Mouse (Mus musculus): ENCODE measurements at regions not wholly inside any gene's neighbourhood (a gene's known extent, or its start where the extent isn't known, plus 50 kb on each side); places are given as distances from the start of the nearest gene placed in this dataset.
A peak's percentile ranks its signal among the peaks of the same experiment; 100 is the strongest.

DNA sequence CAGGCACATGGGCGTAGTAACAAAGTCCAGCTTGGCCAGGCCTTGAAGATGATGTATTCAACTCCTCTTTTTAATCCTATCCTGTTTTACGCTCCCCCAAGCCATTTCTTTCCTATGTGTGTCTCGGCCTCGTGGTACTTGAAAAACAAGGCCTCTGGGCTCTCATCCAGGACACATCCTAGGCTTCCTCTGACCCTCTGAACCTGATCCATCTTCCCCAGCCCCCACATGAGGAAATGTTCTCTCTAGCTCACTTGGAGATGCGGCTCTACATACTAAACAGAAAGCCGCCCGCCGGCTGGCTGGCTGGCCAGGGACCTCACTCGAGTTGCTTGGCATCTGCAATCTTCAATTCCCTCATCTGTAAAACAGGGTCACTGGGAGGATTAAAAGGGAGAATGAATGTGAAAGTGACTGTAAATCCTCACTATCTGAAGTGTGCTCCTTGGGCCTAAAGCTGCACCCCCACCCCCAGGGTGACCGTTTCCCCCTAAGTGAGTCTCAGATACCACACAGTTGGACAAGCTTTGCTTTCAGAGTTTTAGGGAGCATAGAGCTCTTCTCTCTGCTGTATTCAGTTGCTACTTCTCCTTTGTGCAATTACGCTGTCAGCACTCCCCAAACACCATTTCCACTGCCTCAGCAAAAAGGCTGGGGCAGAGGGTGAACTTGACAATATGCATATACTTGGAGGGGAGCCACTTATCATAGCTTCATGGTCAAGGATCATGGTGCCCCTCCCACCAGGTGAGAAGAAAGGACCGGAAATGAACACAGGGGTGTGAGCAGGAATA lies 109.7 kb downstream of the H2al1j start:
- peaks cover 33% of the 10 kb centered on the region for H3K4me1 ChIP-seq
- H3K9me3 ChIP-seq, result no peaks in the 10 kb centered on the region
- no peak overlapping the region for H3K4me3 ChIP-seq
- no peak for DNase-seq (ENCODE audit: low spot score)
- H3K27me3 ChIP-seq (replicated peaks; ENCODE audit: low read depth, poor library complexity, severe bottlenecking), result peaks cover 95% of the 10 kb centered on the region
- no peak overlapping the region for H3K27ac ChIP-seq (replicated peaks)
- WGBS, result 63% methylated on average over 12 of the region's 12 CpGs
- H3K36me3 ChIP-seq (replicated peaks), result no peaks in the 10 kb centered on the region

DNA sequence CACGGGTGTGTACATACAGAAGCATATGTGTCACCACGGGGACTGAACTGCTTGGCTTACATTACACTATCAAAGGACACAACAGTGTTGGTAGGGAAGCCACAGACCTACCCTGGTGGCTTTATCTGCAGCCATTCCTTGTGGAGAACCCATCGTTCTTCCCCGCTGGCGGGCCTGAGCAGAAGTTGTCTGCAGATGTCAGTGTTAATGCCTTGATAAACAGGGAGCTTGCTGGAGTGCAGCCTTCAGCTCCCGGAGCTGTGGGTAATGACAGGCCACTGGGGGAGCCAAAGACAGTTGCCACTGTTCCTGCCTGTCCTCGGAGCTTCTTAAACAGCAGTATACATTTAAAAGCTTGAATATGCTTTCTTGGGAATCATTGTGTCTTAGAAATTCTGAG lies 115.9 kb downstream of the H2al1j start:
- 55% methylated on average over 7 of the region's 7 CpGs for WGBS
- no peak for DNase-seq (ENCODE audit: low spot score)
- Histone ChIP-seq H3K4me1 (peaks cover 11% of the 10 kb centered on the region), H3K4me3 (no peak overlapping the region), H3K27ac (replicated peaks) (no peak overlapping the region), H3K36me3 (replicated peaks) (no peaks in the 10 kb centered on the region), H3K9me3 (no peaks in the 10 kb centered on the region), H3K27me3 (replicated peaks; ENCODE audit: low read depth, poor library complexity, severe bottlenecking) (peaks cover 94% of the 10 kb centered on the region)

DNA sequence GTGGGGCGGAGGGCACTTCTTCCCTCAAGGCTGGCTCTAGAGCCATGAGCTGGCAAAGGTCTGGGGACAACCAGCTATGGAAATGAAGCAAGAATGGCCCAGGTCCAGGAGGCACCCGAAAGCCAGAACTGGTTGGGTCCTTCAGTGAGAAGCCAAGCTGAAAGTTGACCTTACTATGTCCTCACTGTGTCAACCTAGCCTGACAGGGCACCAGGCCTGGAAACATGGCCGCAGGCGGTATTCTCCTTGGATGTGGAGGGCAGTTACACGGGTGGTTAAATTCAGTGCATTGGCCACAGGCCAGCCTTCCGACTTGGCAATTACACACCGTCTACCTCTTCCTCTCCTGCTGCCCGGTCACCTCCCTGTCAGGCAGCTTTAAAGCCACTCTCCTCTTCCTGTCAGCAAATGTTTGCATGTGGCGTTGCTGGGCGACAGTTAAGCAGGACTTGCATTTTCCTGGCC lies 116.7 kb downstream of the H2al1j start:
- Histone ChIP-seq H3K9me3 (no peaks in the 10 kb centered on the region), H3K4me3 (no peak overlapping the region), H3K36me3 (replicated peaks) (no peaks in the 10 kb centered on the region), H3K27ac (replicated peaks) (no peak overlapping the region), H3K27me3 (replicated peaks; ENCODE audit: low read depth, poor library complexity, severe bottlenecking) (peaks cover 94% of the 10 kb centered on the region), H3K4me1 (peaks cover 11% of the 10 kb centered on the region)
- DNase-seq (ENCODE audit: low spot score), result no peak
- 72% methylated on average over 10 of the region's 10 CpGs for WGBS

DNA sequence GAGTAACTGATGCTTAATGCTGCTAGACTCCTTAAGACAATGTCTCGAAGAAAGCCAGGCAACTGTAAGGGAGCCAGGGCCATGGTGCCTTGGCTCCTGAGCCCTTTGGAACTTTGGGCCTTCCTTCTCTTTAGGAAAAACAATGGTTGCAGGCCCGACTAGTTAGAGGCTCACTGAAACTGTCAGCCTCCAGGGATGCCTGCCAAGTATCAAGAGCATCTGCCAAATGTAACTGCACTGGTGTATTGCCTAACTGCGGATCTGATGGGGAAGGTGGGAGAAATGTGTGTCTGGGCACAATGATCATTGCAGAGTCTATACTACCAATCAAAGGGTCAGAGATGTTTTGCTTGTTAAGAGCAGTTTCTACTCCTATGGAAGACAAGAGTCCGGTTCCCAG lies 121.1 kb downstream of the H2al1j start:
- H3K9me3 ChIP-seq, result no peaks in the 10 kb centered on the region
- H3K27ac ChIP-seq (replicated peaks), result no peak overlapping the region
- DNase-seq (ENCODE audit: low spot score), result no peak
- no peaks in the 10 kb centered on the region for H3K36me3 ChIP-seq (replicated peaks)
- WGBS, result 85% methylated on average over 4 of the region's 4 CpGs
- H3K4me3 ChIP-seq, result no peak overlapping the region
- peaks cover 8% of the 10 kb centered on the region for H3K4me1 ChIP-seq
- peaks cover 90% of the 10 kb centered on the region for H3K27me3 ChIP-seq (replicated peaks; ENCODE audit: low read depth, poor library complexity, severe bottlenecking)

DNA sequence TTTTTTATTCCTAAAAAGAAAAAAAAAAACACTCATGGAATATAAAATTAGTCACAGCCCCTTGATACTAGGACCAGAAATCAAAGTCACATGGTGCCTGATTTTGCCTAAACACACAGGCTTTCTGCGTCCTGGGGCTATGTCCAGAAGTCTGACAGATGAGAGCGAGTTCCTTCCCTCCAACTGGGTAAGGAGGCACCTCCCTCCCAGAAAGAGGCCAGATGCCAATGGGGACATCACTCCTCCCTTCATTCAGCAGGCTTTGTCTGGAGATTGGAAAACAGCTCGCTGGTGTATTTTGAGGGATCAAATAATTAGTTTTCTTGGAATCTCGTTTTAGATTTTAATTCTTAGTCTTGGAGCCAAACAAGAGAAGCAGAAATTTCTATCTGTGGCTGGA lies 130.9 kb downstream of the H2al1j start:
- H3K9me3 ChIP-seq, result no peaks in the 10 kb centered on the region
- WGBS, result 49% methylated on average over 4 of the region's 4 CpGs
- no peaks in the 10 kb centered on the region for H3K36me3 ChIP-seq (replicated peaks)
- no peaks in the 10 kb centered on the region for H3K4me1 ChIP-seq
- no peak overlapping the region for H3K4me3 ChIP-seq
- no peak overlapping the region for H3K27ac ChIP-seq (replicated peaks)
- no peak for DNase-seq (ENCODE audit: low spot score)
- H3K27me3 ChIP-seq (replicated peaks; ENCODE audit: low read depth, poor library complexity, severe bottlenecking), result peaks cover 79% of the 10 kb centered on the region

DNA sequence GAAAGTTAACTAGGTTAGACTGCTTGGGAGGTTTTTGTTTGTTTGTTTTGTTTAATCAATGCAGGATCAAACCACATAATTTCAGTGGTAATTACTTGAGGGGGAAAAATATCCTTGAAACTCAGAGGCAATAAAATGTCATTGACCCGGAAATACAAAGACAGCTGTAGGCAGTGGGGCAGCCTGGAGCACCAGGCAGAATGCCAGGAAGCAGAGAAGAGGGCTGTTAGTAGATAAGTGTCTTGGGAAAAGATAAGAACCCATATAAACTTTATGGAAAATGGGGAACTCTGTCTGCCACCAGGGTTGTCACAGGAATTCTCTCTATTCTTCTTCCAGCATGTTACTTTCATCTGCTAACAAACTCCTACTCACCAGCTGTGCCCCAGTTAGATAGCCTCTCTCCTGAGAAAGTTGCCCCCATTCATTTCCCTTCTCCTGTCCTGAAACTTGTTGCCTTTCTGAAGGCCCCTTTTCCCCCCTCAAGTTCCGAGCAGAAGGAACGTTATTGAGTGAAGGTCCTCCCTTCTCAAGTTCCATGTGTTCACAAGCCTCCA lies 136.4 kb downstream of the H2al1j start:
- no peak for DNase-seq (ENCODE audit: low spot score)
- 66% methylated on average over 3 of the region's 3 CpGs for WGBS
- H3K4me3 ChIP-seq, result no peak overlapping the region
- no peak overlapping the region for H3K27ac ChIP-seq (replicated peaks)
- peaks cover 93% of the 10 kb centered on the region for H3K27me3 ChIP-seq (replicated peaks; ENCODE audit: low read depth, poor library complexity, severe bottlenecking)
- no peaks in the 10 kb centered on the region for H3K9me3 ChIP-seq
- no peaks in the 10 kb centered on the region for H3K4me1 ChIP-seq
- no peaks in the 10 kb centered on the region for H3K36me3 ChIP-seq (replicated peaks)

DNA sequence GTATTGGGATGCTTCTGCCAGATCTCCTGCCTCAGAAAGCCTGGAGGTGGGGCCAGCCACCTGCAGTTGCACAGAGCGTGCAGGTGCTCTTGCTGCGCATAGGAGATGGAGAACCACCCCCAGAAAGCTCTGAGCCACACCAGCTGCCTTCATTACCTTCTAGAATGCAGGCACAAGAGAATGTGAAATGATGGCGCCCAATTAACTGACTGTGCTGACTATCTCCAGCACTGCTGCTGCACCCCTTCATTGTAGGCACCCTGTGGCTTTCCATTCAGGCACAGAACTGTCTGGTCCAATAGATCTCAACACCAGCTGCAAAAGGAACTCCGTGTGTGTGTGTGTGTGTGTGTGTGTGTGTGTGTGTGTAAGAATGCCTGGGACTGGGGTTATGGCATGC lies 138.6 kb downstream of the H2al1j start:
- Histone ChIP-seq H3K27me3 (replicated peaks; ENCODE audit: low read depth, poor library complexity, severe bottlenecking) (peaks cover 90% of the 10 kb centered on the region), H3K36me3 (replicated peaks) (no peaks in the 10 kb centered on the region), H3K9me3 (no peaks in the 10 kb centered on the region), H3K4me3 (no peak overlapping the region), H3K4me1 (no peaks in the 10 kb centered on the region), H3K27ac (replicated peaks) (no peak overlapping the region)
- DNase-seq (ENCODE audit: low spot score), result no peak
- 67% methylated on average over 4 of the region's 4 CpGs for WGBS

DNA sequence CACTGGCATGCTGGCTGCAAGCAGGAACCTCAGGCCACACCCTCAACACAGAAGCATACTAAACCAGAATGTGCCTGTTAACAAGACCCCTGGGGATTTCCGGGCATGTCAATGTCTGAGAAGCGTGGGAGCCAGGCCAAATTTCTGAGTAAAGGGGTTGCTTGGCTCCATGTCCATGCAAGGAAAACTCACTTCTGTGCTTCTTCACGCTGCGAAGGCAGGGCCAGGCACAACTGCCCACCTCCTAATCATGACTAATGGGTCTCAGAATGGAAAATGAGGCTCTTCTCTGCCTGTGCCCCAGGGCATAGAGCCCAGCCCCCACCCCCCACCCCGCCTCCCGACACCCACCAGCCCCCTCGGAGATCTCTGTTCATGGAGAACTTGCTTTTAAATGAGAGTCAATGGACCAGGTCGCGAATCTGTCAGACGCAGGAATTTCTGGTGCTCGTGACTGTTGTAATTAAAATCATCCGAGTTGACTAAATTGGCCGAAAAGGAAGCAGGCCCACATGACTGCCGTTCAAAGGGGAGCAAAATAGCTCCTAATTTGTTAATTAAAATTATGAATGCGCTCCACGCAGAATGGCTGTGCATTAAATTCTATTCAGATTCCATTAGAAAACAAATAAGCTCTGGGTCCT lies 152.2 kb downstream of the H2al1j start:
- no peak for DNase-seq (ENCODE audit: low spot score)
- Histone ChIP-seq H3K4me3 (no peak overlapping the region), H3K36me3 (replicated peaks) (no peaks in the 10 kb centered on the region), H3K27me3 (replicated peaks; ENCODE audit: low read depth, poor library complexity, severe bottlenecking) (peaks cover 60% of the 10 kb centered on the region), H3K4me1 (peaks cover 9% of the 10 kb centered on the region; the same call in 1 of the 2 replicates), H3K27ac (replicated peaks) (no peak overlapping the region), H3K9me3 (no peaks in the 10 kb centered on the region)
- 45% methylated on average over 16 of the region's 16 CpGs for WGBS

DNA sequence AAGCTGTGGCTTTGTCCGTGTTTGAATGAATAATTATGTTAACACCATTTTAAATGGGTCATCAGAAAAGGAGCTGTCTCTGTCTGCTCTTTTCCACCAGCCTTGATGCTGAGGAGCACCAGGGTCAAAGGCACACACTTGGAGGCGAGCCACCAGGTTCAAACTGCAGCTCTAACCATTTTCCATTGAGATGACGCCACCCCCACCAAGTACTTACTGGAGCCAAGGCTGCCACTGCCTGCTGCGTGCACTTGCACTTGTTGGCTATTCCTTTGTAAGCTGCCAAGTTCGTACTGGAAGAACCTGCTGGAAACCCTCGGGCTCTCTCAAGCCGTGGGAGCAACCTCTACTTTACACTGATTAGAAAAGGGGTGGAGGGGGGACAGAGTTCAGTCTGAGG lies 154.5 kb downstream of the H2al1j start:
- Histone ChIP-seq H3K27me3 (replicated peaks; ENCODE audit: low read depth, poor library complexity, severe bottlenecking) (peaks cover 82% of the 10 kb centered on the region), H3K27ac (replicated peaks) (no peak overlapping the region), H3K36me3 (replicated peaks) (no peaks in the 10 kb centered on the region), H3K4me3 (no peak overlapping the region), H3K9me3 (no peaks in the 10 kb centered on the region), H3K4me1 (peaks cover 12% of the 10 kb centered on the region; the same call in 1 of the 2 replicates)
- WGBS, result 72% methylated on average over 7 of the region's 7 CpGs
- no peak for DNase-seq (ENCODE audit: low spot score)

DNA sequence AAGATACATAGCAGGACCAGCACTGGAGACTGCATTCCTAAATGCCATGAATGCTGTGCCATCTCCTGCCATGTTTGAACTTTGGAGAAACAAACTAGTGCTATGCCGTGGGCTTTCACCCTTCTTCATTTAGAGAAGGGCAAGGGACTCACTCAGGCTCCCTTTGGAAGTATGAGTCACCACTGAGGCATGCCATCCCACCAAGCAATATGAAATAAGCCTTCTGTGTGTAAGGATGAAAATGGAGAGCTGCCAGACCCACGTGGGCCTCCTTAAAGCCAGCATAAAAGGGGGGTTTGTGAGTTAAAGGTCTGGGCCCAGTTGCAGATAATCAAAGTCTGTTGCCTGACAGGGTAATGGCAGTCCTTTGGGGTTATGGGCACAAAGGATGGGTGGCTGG lies 159.0 kb downstream of the H2al1j start:
- 0 out of 2 replicates have a peak overlapping the region, but pooled peaks have one; percentile 51 for H3K27ac ChIP-seq (replicated peaks)
- no peak for DNase-seq (ENCODE audit: low spot score)
- no peaks in the 10 kb centered on the region for H3K9me3 ChIP-seq
- WGBS, result 64% methylated on average over 2 of the region's 2 CpGs
- peaks cover 22% of the 10 kb centered on the region for H3K4me1 ChIP-seq
- H3K27me3 ChIP-seq (replicated peaks; ENCODE audit: low read depth, poor library complexity, severe bottlenecking), result peaks cover 95% of the 10 kb centered on the region
- H3K36me3 ChIP-seq (replicated peaks), result no peaks in the 10 kb centered on the region
- no peak overlapping the region for H3K4me3 ChIP-seq

DNA sequence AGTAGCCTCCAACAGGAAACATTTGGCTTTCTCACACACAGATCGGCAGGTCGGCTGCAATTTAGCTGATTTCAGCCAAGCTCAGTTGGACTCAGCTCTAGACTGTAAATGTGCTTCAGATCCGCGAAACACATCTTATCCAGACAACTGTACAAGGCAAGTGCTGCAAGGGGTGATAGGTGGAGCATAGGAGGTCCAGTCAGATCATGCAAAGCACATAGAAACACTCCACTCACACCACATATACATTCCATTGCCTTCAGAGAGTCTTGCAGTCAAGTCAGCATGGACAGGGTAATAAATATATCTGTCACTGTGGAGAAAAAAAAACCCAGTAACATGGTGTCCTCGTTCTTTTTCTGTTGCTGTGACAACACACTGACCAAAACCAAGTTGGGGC lies 160.3 kb downstream of the H2al1j start:
- Histone ChIP-seq H3K4me1 (peaks cover 31% of the 10 kb centered on the region), H3K4me3 (no peak overlapping the region), H3K27me3 (replicated peaks; ENCODE audit: low read depth, poor library complexity, severe bottlenecking) (peaks cover 95% of the 10 kb centered on the region), H3K9me3 (no peaks in the 10 kb centered on the region), H3K27ac (replicated peaks) (no peak overlapping the region), H3K36me3 (replicated peaks) (no peaks in the 10 kb centered on the region)
- WGBS, result 78% methylated on average over 5 of the region's 5 CpGs
- no peak for DNase-seq (ENCODE audit: low spot score)

DNA sequence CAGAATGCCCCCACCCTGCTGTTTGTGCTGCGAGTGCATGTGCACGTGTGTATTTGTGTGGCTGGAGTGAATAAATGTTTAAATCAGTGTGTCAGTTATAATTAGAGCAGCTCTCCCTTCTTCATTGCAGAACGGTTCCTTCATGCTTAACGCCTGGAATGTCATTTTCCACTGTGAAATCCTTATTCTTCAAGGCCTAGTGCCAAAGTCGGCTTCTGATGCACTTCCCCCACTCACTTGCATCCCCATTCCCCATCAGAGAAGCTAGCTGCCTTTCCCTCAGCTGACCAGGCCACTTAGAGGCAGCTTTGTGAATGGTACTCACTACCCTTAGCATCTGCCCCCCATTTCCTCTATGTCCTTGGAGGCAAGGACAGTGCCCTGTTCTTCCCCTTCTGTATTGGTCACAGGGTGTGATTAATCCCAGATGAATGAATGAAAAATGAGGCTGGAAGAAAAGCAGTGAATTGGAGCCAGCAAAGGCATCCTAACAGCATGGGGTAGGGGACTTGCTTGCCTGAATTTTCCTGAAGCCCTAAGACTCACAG lies 162.6 kb downstream of the H2al1j start:
- no peaks in the 10 kb centered on the region for H3K9me3 ChIP-seq
- no peak overlapping the region for H3K27ac ChIP-seq (replicated peaks)
- peaks cover 98% of the 10 kb centered on the region for H3K27me3 ChIP-seq (replicated peaks; ENCODE audit: low read depth, poor library complexity, severe bottlenecking)
- 49% methylated on average over 5 of the region's 5 CpGs for WGBS
- no peaks in the 10 kb centered on the region for H3K36me3 ChIP-seq (replicated peaks)
- no peak for DNase-seq (ENCODE audit: low spot score)
- H3K4me3 ChIP-seq, result no peak overlapping the region
- H3K4me1 ChIP-seq, result peaks cover 40% of the 10 kb centered on the region
